Mouse (Mus musculus): ENCODE measurements around the gene Wasf1. TPM values are rescaled to one million over a fixed set of nuclear protein-coding genes. Genes with fewer than 3 reads are reported as not detected.
A peak's percentile ranks its signal among the peaks of the same experiment; 100 is the strongest.

Wasf1 gene
- polyA plus RNA-seq, 1 experiment from 2014 or later: 38.4 TPM

- Histone ChIP-seq H3K4me1 (ENCODE audit: control insufficient read depth, insufficient read depth, low read length) (no peaks in the 10 kb centered on the region), H3K27me3 (ENCODE audit: control insufficient read depth, insufficient read depth, low read length) (no peaks in the 10 kb centered on the region), H3K4me2 (ENCODE audit: low read depth, severe bottlenecking) (peak overlapping the region; percentile 50), H3K9ac (ENCODE audit: low read length) (peak overlapping the region; percentile 76), H3K36me3 (ENCODE audit: control insufficient read depth, insufficient read depth, low read length) (no peaks in the 10 kb centered on the region), H3K9me3 (ENCODE audit: control insufficient read depth, low read length) (no peaks in the 10 kb centered on the region), H3K4me3 (ENCODE audit: low read depth, low read length) (peak overlapping the region; percentile 72), H3K27ac (replicated peaks; ENCODE audit: low read depth, low read length) (no peak overlapping the region)
- ATAC-seq (ENCODE audit: insufficient number of reproducible peaks, low FRiP score, low TSS enrichment, low read depth) (no peak), DNase-seq (ENCODE audit: low spot score) (no peak)
- WGBS: 17% methylated on average over 9 of the region's 9 CpGs
Measured at GRCm38 (mm10) chr10:40882333-40882732, 942 bp upstream of the Wasf1 start.

DNA sequence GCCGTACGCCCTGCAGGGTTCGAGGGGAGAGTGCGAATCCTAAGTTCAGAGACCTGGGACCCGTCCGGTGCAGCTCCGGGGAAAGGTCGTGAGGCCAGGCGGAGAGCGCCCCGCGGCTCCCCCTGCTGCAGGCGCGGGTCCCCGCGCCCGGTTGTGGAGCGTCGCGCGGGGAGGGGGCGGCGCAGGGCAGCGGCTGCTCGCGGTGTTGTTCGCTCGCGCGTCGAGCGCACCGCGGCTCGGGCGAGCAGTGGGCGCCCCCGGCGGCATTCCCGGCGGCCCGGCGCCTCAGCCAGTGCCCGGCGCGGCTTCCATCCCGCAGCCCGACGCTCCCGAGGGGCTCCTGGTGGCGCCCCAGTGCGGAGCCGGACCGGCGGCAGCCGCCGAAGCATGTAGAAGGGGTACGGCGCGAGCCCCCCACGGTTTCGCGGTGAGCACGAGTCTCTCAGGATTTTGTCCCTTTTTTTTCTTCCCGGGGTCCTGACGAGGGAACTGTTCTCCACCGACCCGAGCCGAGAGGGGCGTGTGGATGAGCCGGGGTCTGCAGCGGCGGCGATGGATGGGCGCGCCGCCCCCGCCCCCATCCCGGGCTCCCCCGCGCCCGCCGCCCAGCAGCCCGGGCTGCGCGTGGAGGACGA, 486 bp downstream of the Wasf1 start:
- peak overlapping the region; percentile 92 for H3K9ac ChIP-seq (ENCODE audit: low read length)

DNA sequence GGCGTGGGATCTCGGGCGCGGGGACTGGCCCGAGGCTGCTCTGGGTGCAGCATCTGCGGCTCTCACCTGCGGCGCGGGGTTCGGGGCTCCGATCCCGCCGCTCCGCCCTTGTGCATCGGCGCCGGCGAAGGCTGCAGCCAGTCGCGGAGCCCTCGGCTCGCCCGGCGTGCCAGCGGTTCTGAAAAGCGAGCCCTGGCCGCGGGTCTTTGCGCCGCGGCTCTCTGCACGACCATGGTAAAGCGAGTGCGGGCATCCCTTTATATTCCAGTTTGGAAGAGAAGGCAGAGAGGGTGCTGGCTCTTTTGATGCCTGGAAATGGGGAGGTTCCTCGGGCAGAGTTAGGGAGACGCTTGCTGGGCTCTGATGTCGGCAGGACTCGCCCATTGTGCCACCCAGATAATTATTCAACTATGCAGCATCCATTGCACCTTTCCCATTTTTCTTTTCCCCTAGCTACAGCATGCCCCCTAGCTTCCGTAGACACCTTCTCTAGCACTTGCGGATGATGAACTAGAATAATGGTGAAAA, 1.1 kb downstream of the Wasf1 start:
- DNase-seq (ENCODE audit: low spot score) (peak; percentile 72), ATAC-seq (ENCODE audit: insufficient number of reproducible peaks, low FRiP score, low TSS enrichment, low read depth) (peak; percentile 23; the same call in 1 of the 2 replicates)
- no peaks in the 10 kb centered on the region for H3K27me3 ChIP-seq (ENCODE audit: control insufficient read depth, insufficient read depth, low read length)
- peak overlapping the region; percentile 92 for H3K9ac ChIP-seq (ENCODE audit: low read length)
- H3K9me3 ChIP-seq (ENCODE audit: control insufficient read depth, low read length): no peaks in the 10 kb centered on the region
- peak overlapping the region; percentile 92 for H3K27ac ChIP-seq (replicated peaks; ENCODE audit: low read depth, low read length)
- under 1% methylated on average over 40 of the region's 40 CpGs for WGBS
- H3K4me2 ChIP-seq (ENCODE audit: low read depth, severe bottlenecking): peak overlapping the region; percentile 62
- peak overlapping the region; percentile 72 for H3K4me3 ChIP-seq (ENCODE audit: low read depth, low read length)
- H3K4me1 ChIP-seq (ENCODE audit: control insufficient read depth, insufficient read depth, low read length): no peaks in the 10 kb centered on the region
- H3K36me3 ChIP-seq (ENCODE audit: control insufficient read depth, insufficient read depth, low read length): no peaks in the 10 kb centered on the region

More for the DNA sequence above, 486 bp downstream of the Wasf1 start:
- Histone ChIP-seq H3K9me3 (ENCODE audit: control insufficient read depth, low read length) (no peaks in the 10 kb centered on the region), H3K27ac (replicated peaks; ENCODE audit: low read depth, low read length) (peak overlapping the region; percentile 92), H3K36me3 (ENCODE audit: control insufficient read depth, insufficient read depth, low read length) (no peaks in the 10 kb centered on the region), H3K4me1 (ENCODE audit: control insufficient read depth, insufficient read depth, low read length) (no peaks in the 10 kb centered on the region), H3K4me2 (ENCODE audit: low read depth, severe bottlenecking) (peak overlapping the region; percentile 62), H3K27me3 (ENCODE audit: control insufficient read depth, insufficient read depth, low read length) (no peaks in the 10 kb centered on the region), H3K4me3 (ENCODE audit: low read depth, low read length) (peak overlapping the region; percentile 72)
- DNase-seq (ENCODE audit: low spot score): peak; percentile 67
- WGBS: under 1% methylated on average over 83 of the region's 87 CpGs
- ATAC-seq (ENCODE audit: insufficient number of reproducible peaks, low FRiP score, low TSS enrichment, low read depth): peak; percentile 89

- DNase-seq (ENCODE audit: low spot score): no peak
- Histone ChIP-seq H3K4me1 (ENCODE audit: control insufficient read depth, insufficient read depth, low read length) (no peaks in the 10 kb centered on the region), H3K27ac (replicated peaks; ENCODE audit: low read depth, low read length) (no peak overlapping the region), H3K36me3 (ENCODE audit: control insufficient read depth, insufficient read depth, low read length) (no peaks in the 10 kb centered on the region), H3K4me2 (ENCODE audit: low read depth, severe bottlenecking) (no peak overlapping the region), H3K4me3 (ENCODE audit: low read depth, low read length) (no peak overlapping the region), H3K9me3 (ENCODE audit: control insufficient read depth, low read length) (no peaks in the 10 kb centered on the region), H3K9ac (ENCODE audit: low read length) (no peak overlapping the region), H3K27me3 (ENCODE audit: control insufficient read depth, insufficient read depth, low read length) (no peaks in the 10 kb centered on the region)
- ATAC-seq (ENCODE audit: insufficient number of reproducible peaks, low FRiP score, low TSS enrichment, low read depth): no peak
- WGBS: 76% methylated on average over 7 of the region's 7 CpGs
Measured at GRCm38 (mm10) chr10:40885432-40885831, 2.2 kb downstream of the Wasf1 start.

DNA sequence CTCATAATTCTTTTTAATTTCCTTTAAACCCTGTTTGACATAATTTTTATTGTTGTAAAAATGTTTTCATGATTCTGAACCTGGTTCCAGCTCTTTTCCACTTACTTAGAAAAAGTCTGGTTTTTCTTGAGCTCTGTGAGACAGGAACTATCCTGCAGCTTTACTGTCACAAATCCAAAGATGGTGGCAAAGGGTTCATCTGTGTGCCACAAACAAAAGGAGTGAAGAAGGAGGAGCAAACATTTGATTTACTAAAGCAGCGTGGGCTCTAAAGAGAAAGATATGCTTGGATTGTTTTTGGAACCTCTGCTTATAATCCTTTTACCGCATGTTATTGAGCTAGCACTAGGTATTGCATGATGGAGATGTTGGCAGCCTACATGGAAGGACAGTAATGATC, 4.0 kb downstream of the Wasf1 start:
- H3K27me3 ChIP-seq (ENCODE audit: control insufficient read depth, insufficient read depth, low read length): no peaks in the 10 kb centered on the region

DNA sequence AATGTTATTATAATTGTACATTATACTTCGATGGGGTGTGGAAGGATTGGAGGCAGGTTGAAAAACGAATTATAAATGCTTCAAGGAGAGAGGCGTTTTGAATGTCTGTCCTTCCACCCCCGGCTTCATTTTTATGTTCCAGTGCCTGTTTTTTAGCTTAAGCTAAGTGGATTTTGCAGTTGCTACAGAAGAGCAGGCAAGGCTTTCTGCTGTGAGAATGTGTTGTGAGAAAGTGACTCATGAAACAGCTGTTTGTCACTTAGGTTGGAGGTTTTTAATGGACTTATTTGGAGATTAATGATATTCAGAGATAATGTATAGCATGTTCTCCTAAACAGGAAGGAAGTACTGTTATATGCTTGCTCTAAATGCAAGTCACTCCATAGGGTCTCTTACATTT, 5.9 kb downstream of the Wasf1 start:
- 87% methylated on average over 4 of the region's 4 CpGs for WGBS
- Histone ChIP-seq H3K27me3 (ENCODE audit: control insufficient read depth, insufficient read depth, low read length) (no peaks in the 10 kb centered on the region), H3K4me1 (ENCODE audit: control insufficient read depth, insufficient read depth, low read length) (no peaks in the 10 kb centered on the region), H3K9me3 (ENCODE audit: control insufficient read depth, low read length) (no peaks in the 10 kb centered on the region), H3K4me2 (ENCODE audit: low read depth, severe bottlenecking) (no peak overlapping the region), H3K4me3 (ENCODE audit: low read depth, low read length) (no peak overlapping the region), H3K9ac (ENCODE audit: low read length) (no peak overlapping the region), H3K36me3 (ENCODE audit: control insufficient read depth, insufficient read depth, low read length) (no peaks in the 10 kb centered on the region), H3K27ac (replicated peaks; ENCODE audit: low read depth, low read length) (no peak overlapping the region)
- DNase-seq (ENCODE audit: low spot score): no peak
- no peak for ATAC-seq (ENCODE audit: insufficient number of reproducible peaks, low FRiP score, low TSS enrichment, low read depth)

More for the DNA sequence above, 4.0 kb downstream of the Wasf1 start:
- no peak for DNase-seq (ENCODE audit: low spot score)
- no peaks in the 10 kb centered on the region for H3K4me1 ChIP-seq (ENCODE audit: control insufficient read depth, insufficient read depth, low read length)
- H3K27ac ChIP-seq (replicated peaks; ENCODE audit: low read depth, low read length): no peak overlapping the region
- H3K4me2 ChIP-seq (ENCODE audit: low read depth, severe bottlenecking): no peak overlapping the region
- no peak overlapping the region for H3K9ac ChIP-seq (ENCODE audit: low read length)
- no peaks in the 10 kb centered on the region for H3K36me3 ChIP-seq (ENCODE audit: control insufficient read depth, insufficient read depth, low read length)
- H3K9me3 ChIP-seq (ENCODE audit: control insufficient read depth, low read length): no peaks in the 10 kb centered on the region
- WGBS: 91% methylated on average over 2 of the region's 2 CpGs
- no peak overlapping the region for H3K4me3 ChIP-seq (ENCODE audit: low read depth, low read length)
- no peak for ATAC-seq (ENCODE audit: insufficient number of reproducible peaks, low FRiP score, low TSS enrichment, low read depth)

DNA sequence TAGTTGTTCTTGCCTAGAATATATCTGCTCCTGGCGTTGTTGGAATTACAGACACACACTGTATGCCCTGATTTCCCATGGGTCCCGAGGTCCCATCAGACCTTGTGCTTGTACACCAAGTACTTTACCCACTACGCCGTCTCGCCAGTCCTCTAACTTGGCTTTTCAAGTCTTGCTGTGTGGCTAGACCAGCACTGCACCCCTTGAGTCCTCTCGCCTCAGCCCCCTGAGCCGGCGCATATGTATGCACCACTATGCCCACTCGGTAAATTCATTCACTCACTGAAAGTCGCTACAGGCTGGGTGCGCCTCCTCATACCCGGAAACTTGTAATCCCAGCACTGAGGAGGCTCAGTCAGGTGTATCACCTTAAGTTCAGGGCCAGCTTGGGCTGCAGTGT, 12.5 kb downstream of the Wasf1 start:
- H3K36me3 ChIP-seq (ENCODE audit: control insufficient read depth, insufficient read depth, low read length): no peaks in the 10 kb centered on the region

DNA sequence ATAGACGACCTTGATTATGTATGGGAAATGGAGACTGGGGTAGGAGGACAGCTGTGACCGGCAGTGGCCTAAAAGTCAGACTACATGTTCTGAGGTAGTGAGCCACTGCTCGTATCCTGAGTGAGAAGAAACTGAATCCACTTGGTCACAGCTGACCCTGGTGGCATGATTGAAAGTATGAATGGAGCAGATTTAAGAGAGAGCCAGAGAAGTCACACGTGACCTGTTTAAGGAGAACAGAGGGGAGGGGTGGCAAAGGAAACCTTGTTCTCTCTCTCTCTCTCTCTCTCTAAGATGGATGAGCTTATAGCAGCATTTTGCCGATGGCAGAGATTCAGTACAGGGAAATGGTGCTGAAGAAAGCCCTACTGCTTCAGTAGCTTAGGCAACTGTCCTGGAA, 13.4 kb downstream of the Wasf1 start:
- H3K9ac ChIP-seq (ENCODE audit: low read length): no peak overlapping the region
- no peak for ATAC-seq (ENCODE audit: insufficient number of reproducible peaks, low FRiP score, low TSS enrichment, low read depth)
- no peaks in the 10 kb centered on the region for H3K4me1 ChIP-seq (ENCODE audit: control insufficient read depth, insufficient read depth, low read length)
- no peaks in the 10 kb centered on the region for H3K36me3 ChIP-seq (ENCODE audit: control insufficient read depth, insufficient read depth, low read length)
- DNase-seq (ENCODE audit: low spot score): no peak
- WGBS: 72% methylated on average over 5 of the region's 5 CpGs
- no peak overlapping the region for H3K4me2 ChIP-seq (ENCODE audit: low read depth, severe bottlenecking)
- no peaks in the 10 kb centered on the region for H3K27me3 ChIP-seq (ENCODE audit: control insufficient read depth, insufficient read depth, low read length)
- no peak overlapping the region for H3K27ac ChIP-seq (replicated peaks; ENCODE audit: low read depth, low read length)
- H3K4me3 ChIP-seq (ENCODE audit: low read depth, low read length): no peak overlapping the region
- H3K9me3 ChIP-seq (ENCODE audit: control insufficient read depth, low read length): no peaks in the 10 kb centered on the region

More for the DNA sequence above, 12.5 kb downstream of the Wasf1 start:
- Histone ChIP-seq H3K4me3 (ENCODE audit: low read depth, low read length) (no peak overlapping the region), H3K27ac (replicated peaks; ENCODE audit: low read depth, low read length) (no peak overlapping the region), H3K4me1 (ENCODE audit: control insufficient read depth, insufficient read depth, low read length) (no peaks in the 10 kb centered on the region), H3K9ac (ENCODE audit: low read length) (no peak overlapping the region), H3K27me3 (ENCODE audit: control insufficient read depth, insufficient read depth, low read length) (no peaks in the 10 kb centered on the region), H3K4me2 (ENCODE audit: low read depth, severe bottlenecking) (no peak overlapping the region), H3K9me3 (ENCODE audit: control insufficient read depth, low read length) (no peaks in the 10 kb centered on the region)
- 90% methylated on average over 12 of the region's 12 CpGs for WGBS
- DNase-seq (ENCODE audit: low spot score) (no peak), ATAC-seq (ENCODE audit: insufficient number of reproducible peaks, low FRiP score, low TSS enrichment, low read depth) (no peak)

DNA sequence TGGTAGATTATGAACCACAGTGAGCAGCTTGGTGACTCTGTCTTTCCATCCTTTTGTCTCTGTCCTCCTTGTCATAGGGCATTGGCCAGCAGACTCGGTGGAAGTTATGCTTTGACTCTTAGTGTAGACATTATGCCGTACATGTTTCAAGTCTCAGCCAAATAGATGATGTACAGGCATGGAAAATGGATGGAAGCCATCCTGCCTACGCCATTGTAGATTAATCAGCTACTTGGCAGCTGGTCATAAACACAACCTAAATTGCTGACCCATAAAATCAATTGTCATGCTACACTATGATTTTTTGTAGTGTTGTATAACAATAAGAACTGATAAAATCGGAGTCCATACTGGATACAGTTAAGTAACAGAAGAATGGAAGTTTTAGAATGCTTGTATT, 18.5 kb downstream of the Wasf1 start:
- Histone ChIP-seq H3K27ac (replicated peaks; ENCODE audit: low read depth, low read length) (no peak overlapping the region), H3K4me2 (ENCODE audit: low read depth, severe bottlenecking) (no peak overlapping the region), H3K27me3 (ENCODE audit: control insufficient read depth, insufficient read depth, low read length) (no peaks in the 10 kb centered on the region), H3K36me3 (ENCODE audit: control insufficient read depth, insufficient read depth, low read length) (no peaks in the 10 kb centered on the region), H3K4me3 (ENCODE audit: low read depth, low read length) (no peak overlapping the region), H3K9ac (ENCODE audit: low read length) (no peak overlapping the region), H3K9me3 (ENCODE audit: control insufficient read depth, low read length) (no peaks in the 10 kb centered on the region), H3K4me1 (ENCODE audit: control insufficient read depth, insufficient read depth, low read length) (no peaks in the 10 kb centered on the region)
- WGBS: 91% methylated on average over 4 of the region's 4 CpGs
- DNase-seq (ENCODE audit: low spot score) (no peak), ATAC-seq (ENCODE audit: insufficient number of reproducible peaks, low FRiP score, low TSS enrichment, low read depth) (no peak)
